Mouse (Mus musculus) CH12F3 (cell line): ENCODE data around the gene Srd5a1.
"Not testable (repeated sequence)": the region's sequence is repeated elsewhere in the genome, so short reads cannot be mapped to it uniquely, and the experiment has no call there.

Source experiments
- in situ Hi-C: fragments of 300-500 bp; cut with MboI; formaldehyde crosslinking; loops from 2 replicates; pipeline ENCODE4 v1.14.3; 2020; ENCODE audit warnings: low sequenced_read_pairs

Srd5a1 gene

GRCm38 (mm10) chr13:69630576-69630975, 19.3 kb upstream of the Srd5a1 start:
- in situ Hi-C loops, result loop anchor here (10.0 kb wide), 1 partner anchor 86 kb away; no protein-coding TSS in a partner anchor

GRCm38 (mm10) chr13:69627941-69628340, 16.7 kb upstream of the Srd5a1 start:
- in situ Hi-C loops, result no loop called here

DNA sequence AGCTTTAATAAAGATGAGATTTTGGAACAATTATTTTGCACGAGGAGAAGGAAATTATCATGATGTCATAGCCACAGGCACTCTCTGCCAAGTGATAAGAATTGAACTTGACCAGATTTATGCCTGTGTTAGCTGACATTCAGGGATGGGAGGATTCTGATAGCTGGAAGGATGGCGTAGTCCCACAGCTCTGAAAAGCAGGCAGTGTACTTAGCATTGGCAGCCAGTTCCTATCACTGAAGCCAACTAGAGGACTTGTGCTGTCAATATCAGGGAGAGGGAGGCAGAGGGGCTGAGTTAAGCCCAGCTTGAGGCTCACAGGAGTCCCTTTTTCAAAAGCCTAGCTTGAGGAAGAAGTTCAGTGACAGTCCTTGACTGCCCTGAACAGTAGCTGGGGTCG, 13.3 kb upstream of the Srd5a1 start:
- in situ Hi-C loops, result no loop called here

GRCm38 (mm10) chr13:69623843-69624242, 12.6 kb upstream of the Srd5a1 start:
- in situ Hi-C loops, result no loop called here

GRCm38 (mm10) chr13:69616716-69617115, 5.5 kb upstream of the Srd5a1 start:
- in situ Hi-C loops, result no loop called here

GRCm38 (mm10) chr13:69612175-69612544, 918 bp upstream of the Srd5a1 start:
- in situ Hi-C loops, result no loop called here

DNA sequence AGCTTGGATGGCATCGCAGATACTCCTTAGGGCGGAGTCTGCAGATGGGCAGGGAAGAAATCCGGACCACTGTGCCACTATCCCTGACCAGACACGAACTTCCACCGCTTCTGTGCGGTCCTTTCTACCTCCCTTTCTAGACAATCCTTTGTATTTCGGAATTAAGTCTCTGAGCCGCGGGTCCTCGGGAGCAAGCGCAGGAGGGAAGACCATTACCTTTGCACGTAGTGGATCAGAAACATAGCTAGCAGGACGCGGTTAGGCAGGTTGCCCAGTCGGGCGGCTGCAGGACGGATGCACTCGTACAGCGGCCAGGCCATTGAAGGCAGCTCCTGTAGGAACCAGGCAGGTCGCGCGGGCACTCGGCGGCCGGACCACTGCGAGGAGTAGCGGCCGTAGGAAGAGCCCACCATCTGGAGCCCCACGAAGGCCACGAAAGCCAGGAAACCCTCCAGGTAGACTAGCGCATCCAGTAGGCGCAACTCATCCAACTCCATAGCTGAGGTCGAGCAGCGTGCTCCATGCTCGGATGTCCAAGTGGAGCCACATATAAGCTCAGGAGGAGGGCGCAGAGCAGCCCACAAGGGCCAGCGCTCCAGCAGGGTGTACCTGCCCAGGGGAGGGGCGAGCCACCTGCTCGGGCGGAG, 368 bp downstream of the Srd5a1 start:
- in situ Hi-C loops, result no loop called here

DNA sequence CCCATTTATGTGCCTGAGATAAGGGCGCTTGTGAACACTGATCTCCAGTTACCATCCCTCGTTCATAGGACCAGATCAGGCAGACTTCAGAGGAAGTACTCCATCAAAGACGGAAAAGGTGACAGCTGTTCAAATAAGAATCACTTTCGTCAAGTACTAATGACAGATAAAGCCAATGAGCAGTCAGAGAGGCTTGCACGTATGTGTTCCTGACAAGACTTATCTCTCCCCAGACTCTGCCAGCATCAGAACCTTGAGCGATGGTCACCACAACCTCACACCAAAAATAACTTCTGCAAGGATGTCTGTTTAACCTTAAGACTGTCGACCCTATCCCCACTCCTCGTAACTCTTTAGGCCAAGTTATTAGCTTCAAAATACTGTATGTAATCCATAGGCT, 2.5 kb downstream of the Srd5a1 start:
- in situ Hi-C loops, result no loop called here

- in situ Hi-C loops, result no loop called here
Observed at GRCm38 (mm10) chr13:69604670-69605069, 6.6 kb downstream of the Srd5a1 start.

- in situ Hi-C loops, result no loop called here
Observed at GRCm38 (mm10) chr13:69601321-69601720, 9.9 kb downstream of the Srd5a1 start.

- in situ Hi-C loops, result not testable (repeated sequence)
Observed at GRCm38 (mm10) chr13:69600863-69601262, 10.4 kb downstream of the Srd5a1 start.

- in situ Hi-C loops, result no loop called here
Observed at GRCm38 (mm10) chr13:69598867-69599266, 12.4 kb downstream of the Srd5a1 start.

DNA sequence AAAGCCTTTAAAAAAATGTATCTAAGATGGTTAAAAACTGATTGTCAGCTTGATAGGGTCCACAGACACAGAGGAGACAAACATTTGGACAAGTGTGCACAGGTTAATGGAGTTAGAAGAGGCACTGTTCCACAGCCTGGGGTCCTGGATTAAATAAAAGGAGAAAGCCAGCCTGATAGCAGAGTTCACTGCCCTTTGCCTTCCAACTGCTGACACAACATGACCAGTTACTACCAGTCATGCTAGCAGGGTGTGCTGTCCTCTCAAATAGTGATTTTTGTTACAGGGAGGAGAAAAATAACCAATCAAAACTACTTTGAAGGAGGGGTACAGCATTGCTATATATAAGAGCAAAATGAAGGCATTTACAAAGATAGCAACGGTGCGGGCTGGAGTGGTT, 14.7 kb downstream of the Srd5a1 start:
- in situ Hi-C loops, result no loop called here

GRCm38 (mm10) chr13:69595911-69596310, 15.3 kb downstream of the Srd5a1 start:
- in situ Hi-C loops, result no loop called here

- in situ Hi-C loops, result no loop called here
Observed at GRCm38 (mm10) chr13:69594577-69595256, 16.5 kb downstream of the Srd5a1 start.

- in situ Hi-C loops, result no loop called here
Observed at GRCm38 (mm10) chr13:69593453-69593852, 17.8 kb downstream of the Srd5a1 start.

- in situ Hi-C loops, result no loop called here
Observed at GRCm38 (mm10) chr13:69592226-69592625, 19.0 kb downstream of the Srd5a1 start.

DNA sequence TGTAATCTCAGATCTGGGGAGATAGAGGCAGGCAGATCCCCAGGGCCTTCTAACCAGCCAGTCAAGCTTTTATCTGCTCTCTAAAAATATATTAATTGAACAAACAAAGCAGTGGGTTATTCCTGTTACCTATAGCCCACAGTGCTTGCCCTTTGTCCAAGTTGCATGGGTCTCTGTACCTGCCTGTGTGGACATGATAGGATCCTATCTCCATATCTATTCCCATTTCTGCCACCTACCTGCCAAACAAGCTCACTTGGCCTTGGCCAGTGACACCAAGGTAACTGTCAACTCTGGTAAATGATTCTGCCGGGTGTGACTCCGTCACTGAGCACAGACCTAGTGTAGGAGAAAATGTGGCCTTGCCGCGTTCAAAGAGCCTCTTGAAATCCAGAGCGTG, 19.9 kb downstream of the Srd5a1 start:
- in situ Hi-C loops, result no loop called here

DNA sequence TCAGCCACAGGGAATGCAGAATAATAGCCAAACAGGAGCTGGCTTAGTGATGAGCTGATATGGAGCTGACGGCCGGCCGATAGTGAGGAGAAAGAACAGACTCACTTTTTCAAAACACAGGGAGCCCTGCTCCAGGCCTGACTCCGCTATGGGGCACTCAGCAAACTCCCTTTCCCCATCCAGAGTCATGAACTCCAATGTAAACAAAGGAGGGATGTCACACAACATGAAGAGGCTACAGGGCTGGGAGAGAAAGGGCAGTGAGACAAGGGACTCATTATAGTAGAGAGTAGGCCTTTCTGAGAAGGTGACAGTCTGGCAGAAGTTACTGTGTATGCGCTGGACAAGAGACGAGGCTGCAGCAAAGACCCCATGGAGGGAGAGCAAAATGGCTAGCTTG, 23.0 kb downstream of the Srd5a1 start:
- in situ Hi-C loops, result no loop called here

DNA sequence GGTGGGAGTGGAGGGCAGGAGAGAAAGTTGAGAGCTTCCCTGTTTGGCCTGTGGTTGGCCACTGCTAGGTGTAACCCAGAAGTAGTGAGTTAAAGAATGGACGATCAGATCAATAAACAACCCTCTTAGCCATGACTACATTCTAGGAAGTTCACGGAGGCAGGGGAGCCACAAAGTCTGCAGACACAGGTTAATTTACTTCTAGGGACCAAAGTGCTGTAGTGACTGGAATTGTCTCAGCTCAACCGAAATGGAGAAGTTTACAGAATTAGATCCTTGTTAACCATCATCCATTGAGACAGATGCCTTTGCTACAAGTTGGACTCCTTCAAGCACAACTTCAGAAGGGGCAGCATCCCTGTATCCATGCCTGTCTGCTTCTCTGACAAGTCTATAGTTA, 23.4 kb downstream of the Srd5a1 start:
- in situ Hi-C loops, result no loop called here

- in situ Hi-C loops, result no loop called here
Observed at GRCm38 (mm10) chr13:69586337-69586736, 24.9 kb downstream of the Srd5a1 start.

DNA sequence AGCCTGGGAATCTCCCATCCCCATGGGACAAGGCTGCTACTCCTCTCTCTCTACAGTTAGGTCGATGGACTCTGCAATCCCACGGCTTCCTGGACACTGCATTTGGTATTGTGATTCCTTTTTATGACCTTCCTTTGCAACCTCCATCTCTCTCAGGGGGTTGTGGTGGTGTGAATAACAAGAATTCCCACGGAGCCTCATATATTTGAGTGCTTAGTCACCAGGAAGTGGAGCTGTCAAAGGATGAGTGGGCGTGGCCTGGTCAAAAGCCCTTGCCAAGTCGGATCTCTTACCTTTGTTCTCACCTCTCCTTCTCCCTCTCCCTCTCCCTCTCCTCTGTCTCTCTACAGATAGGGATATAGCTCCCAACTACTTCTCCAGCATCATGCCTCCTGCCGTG, 25.4 kb downstream of the Srd5a1 start:
- in situ Hi-C loops, result no loop called here

- in situ Hi-C loops, result no loop called here
Observed at GRCm38 (mm10) chr13:69583591-69583990, 27.7 kb downstream of the Srd5a1 start.
